Mouse (Mus musculus) liver, postnatal 0 days (tissue): Measurements from ENCODE around the gene Art3.

ENCODE experiments used
- CTCF ChIP-seq: sonication (generic); IDR thresholded peaks from 2 replicates; pipeline ENCODE4 v1.5.1; 2016; ENCODE audit warnings: antibody characterized with exemption, low read depth
- EP300 ChIP-seq: IDR thresholded peaks from 2 replicates; pipeline ENCODE4 v1.6.1; 2016; ENCODE audit warnings: antibody characterized with exemption, low read depth, mild to moderate bottlenecking

GRCm38 (mm10) chr5:92430723-92431122 is 99.1 kb downstream of the Art3 start:
- TF ChIP-seq CTCF (no peak), EP300 (no peak)
